Mouse (Mus musculus) urinary bladder, adult 18-20 months (tissue): ENCODE measurements around the gene Egln3.

ENCODE experiments used
- DNase-seq, 2 experiments: peaks; one replicate each; pipeline ENCODE4 v3.0.0; 2022; ENCODE audit warnings: low spot score in 2 of 2, mixed read lengths in 2 of 2

The Egln3 gene

GRCm38 (mm10) chr12:54203656-54204045, at the start of gene Egln3:
Gene Egln3, minus strand, starts transcription at chr12:54203860.
- DNase-seq, result peak; percentile 88 to 90

- no peak for DNase-seq
Measured at GRCm38 (mm10) chr12:54253449-54253848, 49.8 kb upstream of the Egln3 start.

GRCm38 (mm10) chr12:54251942-54252400, 48.3 kb upstream of the Egln3 start:
- no peak for DNase-seq

GRCm38 (mm10) chr12:54247835-54248234, 44.2 kb upstream of the Egln3 start:
- DNase-seq, result no peak

GRCm38 (mm10) chr12:54243158-54243557, 39.5 kb upstream of the Egln3 start:
- no peak for DNase-seq

- no peak for DNase-seq
Measured at GRCm38 (mm10) chr12:54241976-54242375, 38.3 kb upstream of the Egln3 start.

- no peak for DNase-seq
Measured at GRCm38 (mm10) chr12:54233794-54234193, 30.1 kb upstream of the Egln3 start.

- no peak for DNase-seq
Measured at GRCm38 (mm10) chr12:54232996-54233603, 29.4 kb upstream of the Egln3 start.

GRCm38 (mm10) chr12:54232456-54232855, 28.8 kb upstream of the Egln3 start:
- no peak for DNase-seq

- no peak for DNase-seq
Measured at GRCm38 (mm10) chr12:54227551-54227950, 23.9 kb upstream of the Egln3 start.

- no peak for DNase-seq
Measured at GRCm38 (mm10) chr12:54226341-54226740, 22.7 kb upstream of the Egln3 start.

GRCm38 (mm10) chr12:54225610-54226009, 21.9 kb upstream of the Egln3 start:
- DNase-seq, result no peak

GRCm38 (mm10) chr12:54225090-54225489, 21.4 kb upstream of the Egln3 start:
- DNase-seq, result no peak

- no peak for DNase-seq
Measured at GRCm38 (mm10) chr12:54222036-54222760, 18.5 kb upstream of the Egln3 start.

GRCm38 (mm10) chr12:54216673-54217072, 13.0 kb upstream of the Egln3 start:
- DNase-seq, result no peak

GRCm38 (mm10) chr12:54214426-54214825, 10.8 kb upstream of the Egln3 start:
- DNase-seq, result peak in 1 of 2 experiments; percentile 13

- DNase-seq, result no peak
Measured at GRCm38 (mm10) chr12:54213871-54214270, 10.2 kb upstream of the Egln3 start.

GRCm38 (mm10) chr12:54213230-54213629, 9.6 kb upstream of the Egln3 start:
- DNase-seq, result no peak

- no peak for DNase-seq
Measured at GRCm38 (mm10) chr12:54209182-54209563, 5.5 kb upstream of the Egln3 start.

- DNase-seq, result no peak
Measured at GRCm38 (mm10) chr12:54208433-54209181, 4.9 kb upstream of the Egln3 start.

- no peak for DNase-seq
Measured at GRCm38 (mm10) chr12:54205731-54206130, 2.1 kb upstream of the Egln3 start.

GRCm38 (mm10) chr12:54205195-54205594, 1.5 kb upstream of the Egln3 start:
- peak; percentile 17 to 43 for DNase-seq
